Mouse (Mus musculus) intestine, embryonic 15.5 days (tissue): ENCODE data around the gene Nfe2l3. TPM values are rescaled to one million over a fixed set of nuclear protein-coding genes. Genes with fewer than 3 reads are reported as not detected.

Experiments
- ATAC-seq: fragments of 200-750 bp; cut with Nextera tagmentation; 2 replicates; pipeline ENCODE4 v1.8.0; 2017; ENCODE audit warnings: moderate TSS enrichment, moderate library complexity
- H3K27ac ChIP-seq: fragments of 300-500 bp; sonication (generic); 2 replicates; pipeline ENCODE4 v1.5.1; 2015; ENCODE audit warnings: mild to moderate bottlenecking, inconsistent platforms
- H3K27me3 ChIP-seq: fragments of 300-500 bp; sonication (generic); replicated peaks from 2 replicates; pipeline ENCODE4 v1.6.1; 2015; ENCODE audit warnings: inconsistent platforms
- H3K36me3 ChIP-seq: fragments of 300-500 bp; sonication (generic); 2 replicates; pipeline ENCODE4 v1.6.1; 2015; ENCODE audit warnings: inconsistent platforms
- H3K4me1 ChIP-seq: fragments of 300-500 bp; sonication (generic); replicated peaks from 2 replicates; pipeline ENCODE4 v1.6.1; 2015; ENCODE audit warnings: inconsistent platforms
- H3K4me2 ChIP-seq: fragments of 300-500 bp; sonication (generic); replicated peaks from 2 replicates; pipeline ENCODE4 v1.6.1; 2015; ENCODE audit warnings: mild to moderate bottlenecking, inconsistent platforms
- H3K4me3 ChIP-seq: fragments of 300-500 bp; sonication (generic); replicated peaks from 2 replicates; pipeline ENCODE4 v1.5.1; 2015; ENCODE audit warnings: inconsistent platforms
- H3K9ac ChIP-seq: fragments of 300-500 bp; sonication (generic); 2 replicates; pipeline ENCODE4 v1.6.1; 2015; ENCODE audit warnings: inconsistent platforms
- H3K9me3 ChIP-seq: fragments of 300-500 bp; sonication (generic); 2 replicates; pipeline ENCODE4 v1.6.1; 2016; ENCODE audit warnings: inconsistent platforms
- WGBS: fragments of 180-500 bp; shearing (Covaris S2); methylation state at CpG from one replicate; pipeline ENCODE4 v1.1.7; 2015; 5-methylcytosine and 5-hydroxymethylcytosine counted together
- polyA plus RNA-seq: library from polyadenylated mRNA; unstranded; fragments of >200 nt; fragmentation: Nextera tagmentation; extraction: Ambion mirVana; gene quantifications from 2 replicates; pipeline ENCODE4 v1.2.1, GENCODE M21; 2015

The Nfe2l3 gene
- polyA plus RNA-seq, 1 experiment from 2014 or later, result 1.9 TPM

- Histone ChIP-seq H3K27me3 (no peaks in the 10 kb centered on the region), H3K36me3 (no peaks in the 10 kb centered on the region), H3K27ac (no peak overlapping the region), H3K9me3 (no peaks in the 10 kb centered on the region), H3K4me2 (no peak overlapping the region), H3K4me3 (no peak overlapping the region), H3K9ac (no peak overlapping the region), H3K4me1 (no peaks in the 10 kb centered on the region)
- no peak for ATAC-seq
- WGBS, result 67% methylated on average over 2 of the region's 2 CpGs
Measured at GRCm38 (mm10) chr6:51507556-51507955, 75.1 kb downstream of the Nfe2l3 start.

Other genes with a start within 250 kb of the Nfe2l3 start
- 1,529 and 1,675 TPM in 2 replicates for gene Hnrnpa2b1, start 37.2 kb downstream of the Nfe2l3 start, polyA plus RNA-seq
- 342 and 418 TPM in 2 replicates for gene Cbx3, start 37.7 kb downstream of the Nfe2l3 start, polyA plus RNA-seq
- gene Snx10, start 91.2 kb downstream of the Nfe2l3 start, polyA plus RNA-seq, result 12.1 and 14.4 TPM in 2 replicates